Mouse (Mus musculus) limb, embryonic 11.5 days (tissue): ENCODE data around the gene Lzts2. TPM values are rescaled to one million over a fixed set of nuclear protein-coding genes. Genes with fewer than 3 reads are reported as not detected.

Experiments used
- ATAC-seq: fragments of 200-750 bp; cut with Nextera tagmentation; 2 replicates; pipeline ENCODE4 v1.8.0; 2017; ENCODE audit warnings: low read depth; ENCODE audit not compliant: insufficient number of reproducible peaks, low FRiP score, low TSS enrichment
- DNase-seq: peaks from one replicate; pipeline ENCODE4 v3.0.0-alpha.2; 2015; ENCODE audit warnings: low spot score
- H3K27ac ChIP-seq: fragments of 300-500 bp; sonication (generic); replicated peaks from 2 replicates; pipeline ENCODE4 v1.5.1; 2014; ENCODE audit warnings: low read depth, mild to moderate bottlenecking, low read length
- H3K27me3 ChIP-seq: fragments of 300-500 bp; sonication (generic); 2 replicates; pipeline ENCODE4 v1.6.1; 2014; ENCODE audit warnings: mild to moderate bottlenecking, low read length, mixed read lengths; ENCODE audit not compliant: control insufficient read depth, insufficient read depth
- H3K36me3 ChIP-seq: fragments of 300-500 bp; sonication (generic); 2 replicates; pipeline ENCODE4 v1.6.1; 2014; ENCODE audit warnings: mild to moderate bottlenecking, low read length, moderate library complexity, mixed read lengths; ENCODE audit not compliant: control insufficient read depth, insufficient read depth
- H3K4me1 ChIP-seq: fragments of 300-500 bp; sonication (generic); 2 replicates; pipeline ENCODE4 v1.6.1; 2014; ENCODE audit warnings: low read length, mixed read lengths; ENCODE audit not compliant: control insufficient read depth, insufficient read depth
- H3K4me2 ChIP-seq: fragments of 300-500 bp; sonication (generic); 2 replicates; pipeline ENCODE4 v1.6.1; 2014; ENCODE audit warnings: low read depth, mild to moderate bottlenecking, moderate library complexity; ENCODE audit not compliant: severe bottlenecking
- H3K4me3 ChIP-seq: fragments of 300-500 bp; sonication (generic); 2 replicates; pipeline ENCODE4 v1.5.1; 2014; ENCODE audit warnings: low read depth, low read length
- H3K9ac ChIP-seq: fragments of 300-500 bp; sonication (generic); 2 replicates; pipeline ENCODE4 v1.6.1; 2014; ENCODE audit warnings: mild to moderate bottlenecking, low read length
- H3K9me3 ChIP-seq: fragments of 300-500 bp; sonication (generic); 2 replicates; pipeline ENCODE4 v1.6.1; 2016; ENCODE audit warnings: low read length; ENCODE audit not compliant: control insufficient read depth
- WGBS: fragments of 180-500 bp; shearing (Covaris S2); extraction: QIAGEN DNeasy Blood & Tissue Kit; methylation state at CpG from one replicate; pipeline ENCODE4 v1.1.7; 2014; 5-methylcytosine and 5-hydroxymethylcytosine counted together
- polyA plus RNA-seq: library from polyadenylated mRNA; unstranded; fragments of >200 nt; fragmentation: Nextera tagmentation; extraction: Ambion mirVana; gene quantifications from 2 replicates; pipeline ENCODE4 v1.2.1, GENCODE M21; 2014

Gene Lzts2
- polyA plus RNA-seq, 1 experiment from 2014 or later, result 64.4 TPM

DNA sequence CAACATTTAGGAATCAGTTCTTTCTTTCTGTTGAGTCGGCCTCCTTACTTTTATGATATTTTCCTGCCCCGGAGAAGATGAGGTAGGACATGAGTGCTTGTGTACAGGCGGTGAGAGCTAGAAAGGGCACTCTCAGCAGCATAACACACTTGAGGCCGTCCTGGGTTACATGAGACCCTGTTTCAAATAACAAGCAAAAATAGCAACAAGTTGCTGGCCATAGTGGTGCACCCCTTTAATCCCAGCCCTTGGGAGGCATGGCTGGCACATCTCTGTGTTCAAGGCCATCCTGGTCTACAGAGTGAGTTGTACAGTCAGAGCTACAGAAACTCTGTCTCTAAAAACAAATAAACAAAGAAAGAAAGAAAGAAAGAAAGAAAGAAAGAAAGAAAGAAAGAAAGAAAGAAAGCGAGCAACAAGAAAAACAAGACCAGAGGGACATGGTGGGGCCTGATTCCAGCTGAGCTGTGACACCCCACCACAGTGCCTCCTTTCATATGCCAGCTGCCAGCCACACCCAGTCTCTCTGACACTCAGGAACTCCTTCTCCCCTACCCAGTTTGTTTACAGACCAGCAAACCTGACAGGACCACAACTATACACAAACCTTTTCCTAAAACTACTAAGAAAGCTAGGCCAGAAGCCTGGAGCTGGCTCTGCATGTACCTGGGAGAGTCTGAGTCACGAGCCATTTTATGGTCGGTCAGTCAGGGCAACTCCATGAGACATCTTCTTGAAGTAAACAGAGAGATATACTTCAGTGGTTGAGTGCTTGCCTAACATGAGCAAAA, 42.9 kb downstream of the Lzts2 start:
- Histone ChIP-seq H3K36me3 (peaks cover 4% of the 10 kb centered on the region; the same call in 1 of the 2 replicates), H3K9ac (peak overlapping the region; percentile 78), H3K9me3 (no peaks in the 10 kb centered on the region), H3K4me1 (peaks cover 12% of the 10 kb centered on the region), H3K4me2 (peak overlapping the region; percentile 86), H3K4me3 (peak overlapping the region; percentile 32; the same call in 1 of the 2 replicates), H3K27ac (peak overlapping the region; percentile 97; the same call in 1 of the 2 replicates), H3K27me3 (no peaks in the 10 kb centered on the region)
- ATAC-seq (no peak), DNase-seq (no peak)
- WGBS, result 83% methylated on average over 7 of the region's 7 CpGs

DNA sequence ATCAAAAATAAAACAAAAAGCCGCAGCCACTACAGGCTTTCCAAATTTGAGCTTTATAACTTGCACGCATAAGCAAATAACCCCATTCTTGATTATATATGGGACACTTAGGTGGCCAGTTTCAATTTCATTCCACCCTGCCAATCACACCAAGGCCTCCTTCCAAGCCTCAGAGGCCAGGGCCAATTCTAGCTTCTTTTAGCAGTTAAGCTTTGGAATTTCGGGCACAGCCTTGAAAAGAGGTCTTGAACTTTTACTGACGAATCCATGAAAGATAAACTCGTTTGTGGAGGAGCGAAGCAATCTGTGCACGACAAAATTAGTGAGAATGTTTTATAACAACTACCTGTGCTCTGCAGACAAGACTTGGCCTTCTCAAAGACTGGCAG, 43.5 kb downstream of the Lzts2 start:
- Histone ChIP-seq H3K4me3 (peak overlapping the region; percentile 32), H3K9ac (peak overlapping the region; percentile 78), H3K27ac (peak overlapping the region; percentile 97), H3K36me3 (peaks cover 4% of the 10 kb centered on the region; the same call in 1 of the 2 replicates), H3K9me3 (no peaks in the 10 kb centered on the region), H3K4me2 (peak overlapping the region; percentile 86), H3K4me1 (peaks cover 12% of the 10 kb centered on the region), H3K27me3 (no peaks in the 10 kb centered on the region)
- no peak for ATAC-seq
- 48% methylated on average over 7 of the region's 7 CpGs for WGBS
- no peak for DNase-seq

- ATAC-seq (peak; percentile 96), DNase-seq (peak; percentile 99)
- no peaks in the 10 kb centered on the region for H3K9me3 ChIP-seq
- H3K9ac ChIP-seq, result peak overlapping the region; percentile 85
- H3K36me3 ChIP-seq, result peaks cover 4% of the 10 kb centered on the region; the same call in 1 of the 2 replicates
- H3K27me3 ChIP-seq, result no peaks in the 10 kb centered on the region
- H3K4me2 ChIP-seq, result peak overlapping the region; percentile 86
- peak overlapping the region; percentile 44 for H3K4me3 ChIP-seq
- under 1% methylated on average over 34 of the region's 34 CpGs for WGBS
- peaks cover 12% of the 10 kb centered on the region for H3K4me1 ChIP-seq
- H3K27ac ChIP-seq, result peak overlapping the region; percentile 97
Measured at GRCm38 (mm10) chr19:45058113-45058839, 44.1 kb downstream of the Lzts2 start.

- Histone ChIP-seq H3K4me1 (peaks cover 12% of the 10 kb centered on the region), H3K4me3 (peak overlapping the region; percentile 44), H3K27me3 (peaks cover 2% of the 10 kb centered on the region), H3K9me3 (no peaks in the 10 kb centered on the region), H3K36me3 (peaks cover 4% of the 10 kb centered on the region; the same call in 1 of the 2 replicates), H3K27ac (peak overlapping the region; percentile 97), H3K4me2 (peak overlapping the region; percentile 86), H3K9ac (peak overlapping the region; percentile 85)
- WGBS, result 1% methylated on average over 14 of the region's 14 CpGs
- DNase-seq, result no peak
- ATAC-seq, result no peak
Measured at GRCm38 (mm10) chr19:45058841-45059240, 44.6 kb downstream of the Lzts2 start.

- Histone ChIP-seq H3K4me3 (no peak overlapping the region), H3K27me3 (peaks cover 43% of the 10 kb centered on the region), H3K4me1 (peaks cover 4% of the 10 kb centered on the region; the same call in 1 of the 2 replicates), H3K27ac (no peak overlapping the region), H3K9ac (no peak overlapping the region), H3K9me3 (no peaks in the 10 kb centered on the region), H3K4me2 (no peak overlapping the region), H3K36me3 (no peaks in the 10 kb centered on the region)
- peak; percentile 71 for DNase-seq
- ATAC-seq, result no peak
- WGBS, result 47% methylated on average over 20 of the region's 20 CpGs
Measured at GRCm38 (mm10) chr19:45063565-45064292, 49.5 kb downstream of the Lzts2 start.

DNA sequence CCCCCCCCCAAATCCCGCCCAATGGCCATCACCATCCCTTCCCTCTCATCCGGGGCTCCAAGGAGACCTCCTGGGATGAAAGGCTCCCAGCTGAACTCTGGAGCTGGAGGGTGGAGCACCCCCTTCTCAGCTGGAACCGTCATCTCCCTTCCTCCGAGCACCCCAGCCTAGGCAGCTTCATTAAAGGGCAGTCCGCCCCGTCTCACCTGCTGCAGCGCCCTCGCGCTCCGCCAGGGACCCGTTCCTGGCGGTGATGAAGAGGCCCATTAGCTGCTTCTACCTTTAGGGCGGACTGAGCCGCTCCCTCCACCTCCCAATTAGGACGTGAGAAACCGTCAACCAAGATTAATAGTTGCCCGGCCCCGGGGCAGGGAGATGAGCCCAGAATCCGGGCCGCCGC, 51.0 kb downstream of the Lzts2 start:
- Histone ChIP-seq H3K27ac (no peak overlapping the region), H3K27me3 (peaks cover 43% of the 10 kb centered on the region), H3K36me3 (no peaks in the 10 kb centered on the region), H3K9ac (no peak overlapping the region), H3K9me3 (no peaks in the 10 kb centered on the region), H3K4me1 (no peaks in the 10 kb centered on the region), H3K4me3 (no peak overlapping the region), H3K4me2 (no peak overlapping the region)
- no peak for DNase-seq
- WGBS, result 2% methylated on average over 21 of the region's 21 CpGs
- no peak for ATAC-seq

DNA sequence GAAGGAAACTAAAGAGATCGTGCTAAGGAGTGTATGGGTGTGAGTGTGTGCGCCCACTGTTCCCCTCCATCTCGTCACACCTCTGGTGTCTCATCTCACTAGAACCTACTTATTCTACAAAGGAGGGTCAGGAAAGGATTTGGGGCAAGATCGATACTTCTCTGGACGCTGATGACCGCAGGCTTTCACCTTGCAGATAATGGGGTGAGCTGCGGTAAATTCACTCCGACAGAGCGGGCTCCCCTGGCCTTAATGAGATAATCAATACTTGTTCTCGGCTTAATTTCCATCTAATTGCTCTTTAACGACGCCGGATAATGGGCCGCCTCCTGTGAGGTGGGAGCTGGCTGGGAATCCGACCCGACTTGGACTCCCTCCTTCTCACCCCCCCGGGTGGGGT, 53.0 kb downstream of the Lzts2 start:
- Histone ChIP-seq H3K9ac (no peak overlapping the region), H3K4me3 (no peak overlapping the region), H3K27ac (no peak overlapping the region), H3K36me3 (no peaks in the 10 kb centered on the region), H3K4me2 (no peak overlapping the region), H3K27me3 (peaks cover 45% of the 10 kb centered on the region), H3K4me1 (no peaks in the 10 kb centered on the region), H3K9me3 (no peaks in the 10 kb centered on the region)
- DNase-seq, result no peak
- ATAC-seq, result no peak
- WGBS, result 24% methylated on average over 17 of the region's 17 CpGs
